Mouse (Mus musculus) CH12.LX (cell line): ENCODE measurements around the gene Fbxo36.

Source experiments
- CTCF ChIP-seq, 2 experiments: IDR thresholded peaks in 1 of 2; conservative IDR thresholded peaks in 1 of 2; 2 replicates each; pipeline ENCODE4 v1.5.1; 2011 to 2012; ENCODE audit warnings: low read depth in 2 of 2, low read length in 2 of 2, improper control_type of control experiment in 1 of 2, inconsistent platforms in 1 of 2, mild to moderate bottlenecking in 1 of 2, moderate library complexity in 1 of 2
- JUN ChIP-seq: IDR thresholded peaks from 2 replicates; pipeline ENCODE4 v1.6.1; 2011; ENCODE audit warnings: low read depth, mild to moderate bottlenecking, low read length, improper control_type of control experiment, moderate library complexity; ENCODE audit not compliant: insufficient read depth
- MAX ChIP-seq: IDR thresholded peaks from 2 replicates; pipeline ENCODE4 v1.6.1; 2011; ENCODE audit warnings: low read length, improper control_type of control experiment
- NELFE ChIP-seq: IDR thresholded peaks from 2 replicates; pipeline ENCODE4 v1.6.1; 2011; ENCODE audit warnings: low read depth, low read length, improper control_type of control experiment
- POLR2A ChIP-seq: IDR thresholded peaks from 2 replicates; pipeline ENCODE4 v1.6.1; 2011; ENCODE audit warnings: low read depth, mild to moderate bottlenecking, improper control_type of control experiment, low read length
- SIN3A ChIP-seq: IDR thresholded peaks from 2 replicates; pipeline ENCODE4 v1.6.1; 2012; ENCODE audit warnings: low read length, improper control_type of control experiment, inconsistent platforms
- USF1 ChIP-seq: IDR thresholded peaks from 2 replicates; pipeline ENCODE4 v1.6.1; 2014; ENCODE audit warnings: low read depth, mild to moderate bottlenecking, inconsistent platforms, low read length, improper control_type of control experiment
- ZC3H11A ChIP-seq: IDR thresholded peaks from 2 replicates; pipeline ENCODE4 v1.6.1; 2012; ENCODE audit warnings: low read depth, mild to moderate bottlenecking, inconsistent platforms, low read length, improper control_type of control experiment

- no peak for TF ChIP-seq CTCF (conservative IDR thresholded peaks at IDR 0.05 in 1 of 2, IDR thresholded peaks at IDR 0.05 in 1 of 2; ENCODE audit: low read depth in 2 of 2, low read length in 2 of 2)
- TF ChIP-seq NELFE = no peak
- TF ChIP-seq SIN3A = no peak
- TF ChIP-seq MAX = no peak
- TF ChIP-seq ZC3H11A = no peak
- TF ChIP-seq JUN = no peak
- no peak for TF ChIP-seq POLR2A
- no peak for TF ChIP-seq USF1
These were observed 99.8 kb downstream of the Fbxo36 start for GRCm38 (mm10) chr1:84939466-84939865.
